Mouse (Mus musculus): ENCODE results near the gene Lbx2. TPM values are rescaled to one million over a fixed set of nuclear protein-coding genes. Genes with fewer than 3 reads are reported as not detected.

The Lbx2 gene
- polyA plus RNA-seq, 1 experiment from 2014 or later, result 0.89 TPM

DNA sequence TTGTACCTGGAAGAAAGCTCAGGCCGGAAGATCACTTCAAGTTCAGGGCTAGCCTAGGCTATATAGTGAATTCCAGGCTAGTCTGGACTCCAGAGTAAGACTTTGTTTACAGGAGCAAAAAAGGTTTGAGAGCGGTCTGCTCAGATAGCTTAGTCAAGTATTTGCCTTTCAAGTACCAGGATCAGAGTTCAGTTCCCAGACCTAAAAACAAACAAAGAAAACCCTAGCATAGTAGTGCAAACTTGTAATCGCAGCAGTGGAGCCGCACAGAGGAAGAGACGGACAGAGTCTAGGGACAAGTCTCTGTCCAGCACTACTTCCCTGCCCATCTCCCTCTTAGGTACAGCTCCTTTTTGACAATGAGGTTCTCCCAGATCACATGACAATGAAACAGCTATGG is 6.0 kb upstream of the Lbx2 start:
- Histone ChIP-seq H3K27me3 (ENCODE audit: control insufficient read depth, insufficient read depth, low read depth, low read length) (peaks cover 37% of the 10 kb centered on the region), H3K4me3 (ENCODE audit: low read length) (no peak overlapping the region), H3K9me3 (ENCODE audit: control insufficient read depth, low read length) (no peaks in the 10 kb centered on the region), H3K36me3 (ENCODE audit: control insufficient read depth, insufficient read depth, low read length) (peaks cover 8% of the 10 kb centered on the region), H3K4me1 (replicated peaks; ENCODE audit: control insufficient read depth, insufficient read depth, low read length) (peaks cover 8% of the 10 kb centered on the region), H3K4me2 (ENCODE audit: low read depth, low read length) (no peak overlapping the region), H3K9ac (ENCODE audit: low read length) (no peak overlapping the region), H3K27ac (ENCODE audit: low read length) (no peak overlapping the region)
- no peak for ATAC-seq (ENCODE audit: low read depth)
- 87% methylated on average over 5 of the region's 5 CpGs for WGBS

GRCm38 (mm10) chr6:83083497-83083896 is 2.7 kb upstream of the Lbx2 start:
- Histone ChIP-seq H3K9ac (ENCODE audit: low read length) (no peak overlapping the region), H3K4me1 (replicated peaks; ENCODE audit: control insufficient read depth, insufficient read depth, low read length) (peaks cover 20% of the 10 kb centered on the region), H3K27ac (ENCODE audit: low read length) (no peak overlapping the region), H3K4me2 (ENCODE audit: low read depth, low read length) (no peak overlapping the region), H3K27me3 (ENCODE audit: control insufficient read depth, insufficient read depth, low read depth, low read length) (peaks cover 56% of the 10 kb centered on the region), H3K9me3 (ENCODE audit: control insufficient read depth, low read length) (no peaks in the 10 kb centered on the region), H3K36me3 (ENCODE audit: control insufficient read depth, insufficient read depth, low read length) (peaks cover 8% of the 10 kb centered on the region), H3K4me3 (ENCODE audit: low read length) (no peak overlapping the region)
- 22% methylated on average over 5 of the region's 5 CpGs for WGBS
- ATAC-seq (ENCODE audit: low read depth), result no peak

DNA sequence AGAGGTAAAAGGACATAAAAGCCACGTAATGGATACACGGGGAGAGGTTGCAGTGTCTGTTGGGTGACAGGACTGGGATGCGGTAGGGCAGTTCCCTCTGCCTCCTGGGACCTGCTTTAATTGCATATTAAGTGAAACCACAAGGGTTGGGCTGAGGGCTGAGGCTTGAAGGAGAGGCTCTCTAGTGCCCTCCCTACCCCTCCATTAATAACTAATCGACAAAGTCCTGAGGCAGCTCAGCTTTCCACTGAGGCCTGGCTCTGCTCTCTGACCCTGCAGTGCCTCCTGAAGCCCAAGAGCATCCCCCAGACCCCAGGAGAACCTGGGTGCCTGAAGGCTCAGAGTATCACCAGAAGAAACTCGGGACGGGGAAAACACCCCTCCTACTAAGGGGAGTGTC is 1.7 kb upstream of the Lbx2 start:
- 7% methylated on average over 6 of the region's 6 CpGs for WGBS
- H3K9ac ChIP-seq (ENCODE audit: low read length), result no peak overlapping the region
- H3K36me3 ChIP-seq (ENCODE audit: control insufficient read depth, insufficient read depth, low read length), result peaks cover 8% of the 10 kb centered on the region
- H3K4me1 ChIP-seq (replicated peaks; ENCODE audit: control insufficient read depth, insufficient read depth, low read length), result peaks cover 13% of the 10 kb centered on the region
- no peak for ATAC-seq (ENCODE audit: low read depth)
- no peak overlapping the region for H3K27ac ChIP-seq (ENCODE audit: low read length)
- no peak overlapping the region for H3K4me2 ChIP-seq (ENCODE audit: low read depth, low read length)
- no peak overlapping the region for H3K4me3 ChIP-seq (ENCODE audit: low read length)
- no peaks in the 10 kb centered on the region for H3K9me3 ChIP-seq (ENCODE audit: control insufficient read depth, low read length)
- peaks cover 64% of the 10 kb centered on the region for H3K27me3 ChIP-seq (ENCODE audit: control insufficient read depth, insufficient read depth, low read depth, low read length)

DNA sequence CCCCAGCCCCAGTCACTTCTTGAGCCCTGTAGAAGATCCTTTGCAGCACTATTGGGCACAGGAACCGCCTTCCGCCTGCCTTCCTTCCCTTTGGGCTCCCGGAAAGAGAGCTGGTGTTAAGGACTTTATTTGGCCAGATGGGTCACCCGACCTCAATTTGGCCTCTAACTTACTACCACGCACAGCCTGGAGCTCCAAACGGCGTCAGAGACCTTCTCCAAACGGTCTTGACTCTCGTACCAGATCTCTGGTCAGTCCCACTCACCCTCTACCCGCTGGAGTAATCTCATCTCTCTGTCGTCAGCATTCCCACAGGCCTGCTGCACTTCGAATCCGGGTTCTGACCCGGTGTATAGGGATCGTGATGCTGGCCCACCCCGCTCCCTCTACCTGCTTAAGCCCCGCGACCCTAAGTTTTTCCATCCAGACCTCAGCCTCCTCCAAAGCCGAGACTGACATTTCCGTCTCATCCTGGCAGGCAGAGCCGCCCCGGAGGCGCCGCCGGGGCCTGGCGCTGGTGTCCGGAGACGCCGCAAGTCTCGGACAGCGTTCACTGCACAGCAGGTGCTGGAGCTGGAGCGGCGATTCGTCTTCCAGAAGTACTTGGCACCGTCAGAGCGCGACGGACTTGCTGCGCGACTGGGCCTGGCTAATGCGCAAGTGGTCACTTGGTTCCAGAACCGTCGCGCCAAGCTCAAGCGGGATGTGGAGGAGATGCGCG is 1.2 kb downstream of the Lbx2 start:
- Histone ChIP-seq H3K27ac (ENCODE audit: low read length) (no peak overlapping the region), H3K27me3 (ENCODE audit: control insufficient read depth, insufficient read depth, low read depth, low read length) (peaks cover 66% of the 10 kb centered on the region), H3K4me3 (ENCODE audit: low read length) (peak overlapping the region; percentile 32), H3K36me3 (ENCODE audit: control insufficient read depth, insufficient read depth, low read length) (no peaks in the 10 kb centered on the region), H3K4me1 (replicated peaks; ENCODE audit: control insufficient read depth, insufficient read depth, low read length) (peaks cover 12% of the 10 kb centered on the region), H3K9me3 (ENCODE audit: control insufficient read depth, low read length) (no peaks in the 10 kb centered on the region), H3K9ac (ENCODE audit: low read length) (peak overlapping the region; percentile 27; the same call in 1 of the 2 replicates), H3K4me2 (ENCODE audit: low read depth, low read length) (peak overlapping the region; percentile 43)
- WGBS, result 2% methylated on average over 47 of the region's 47 CpGs
- ATAC-seq (ENCODE audit: low read depth), result peak; percentile 8; the same call in 1 of the 2 replicates

GRCm38 (mm10) chr6:83087926-83088260 is 1.7 kb downstream of the Lbx2 start:
- peak overlapping the region; percentile 43 for H3K4me2 ChIP-seq (ENCODE audit: low read depth, low read length)
- no peak for ATAC-seq (ENCODE audit: low read depth)
- H3K4me3 ChIP-seq (ENCODE audit: low read length), result peak overlapping the region; percentile 32; the same call in 1 of the 2 replicates
- no peaks in the 10 kb centered on the region for H3K36me3 ChIP-seq (ENCODE audit: control insufficient read depth, insufficient read depth, low read length)
- 13% methylated on average over 9 of the region's 9 CpGs for WGBS
- no peaks in the 10 kb centered on the region for H3K9me3 ChIP-seq (ENCODE audit: control insufficient read depth, low read length)
- H3K27me3 ChIP-seq (ENCODE audit: control insufficient read depth, insufficient read depth, low read depth, low read length), result peaks cover 63% of the 10 kb centered on the region
- H3K4me1 ChIP-seq (replicated peaks; ENCODE audit: control insufficient read depth, insufficient read depth, low read length), result peaks cover 12% of the 10 kb centered on the region
- H3K27ac ChIP-seq (ENCODE audit: low read length), result no peak overlapping the region
- no peak overlapping the region; the same call in 1 of the 2 replicates for H3K9ac ChIP-seq (ENCODE audit: low read length)

GRCm38 (mm10) chr6:83092416-83093127 is 6.4 kb downstream of the Lbx2 start:
- Histone ChIP-seq H3K9ac (ENCODE audit: low read length) (no peak overlapping the region), H3K4me1 (replicated peaks; ENCODE audit: control insufficient read depth, insufficient read depth, low read length) (peaks cover 4% of the 10 kb centered on the region), H3K4me3 (ENCODE audit: low read length) (no peak overlapping the region), H3K27me3 (ENCODE audit: control insufficient read depth, insufficient read depth, low read depth, low read length) (peaks cover 19% of the 10 kb centered on the region), H3K36me3 (ENCODE audit: control insufficient read depth, insufficient read depth, low read length) (no peaks in the 10 kb centered on the region), H3K9me3 (ENCODE audit: control insufficient read depth, low read length) (peaks cover 3% of the 10 kb centered on the region; the same call in 1 of the 2 replicates), H3K4me2 (ENCODE audit: low read depth, low read length) (no peak overlapping the region), H3K27ac (ENCODE audit: low read length) (peak overlapping the region; percentile 24)
- WGBS, result 20% methylated on average over 6 of the region's 6 CpGs
- ATAC-seq (ENCODE audit: low read depth), result peak; percentile 64

DNA sequence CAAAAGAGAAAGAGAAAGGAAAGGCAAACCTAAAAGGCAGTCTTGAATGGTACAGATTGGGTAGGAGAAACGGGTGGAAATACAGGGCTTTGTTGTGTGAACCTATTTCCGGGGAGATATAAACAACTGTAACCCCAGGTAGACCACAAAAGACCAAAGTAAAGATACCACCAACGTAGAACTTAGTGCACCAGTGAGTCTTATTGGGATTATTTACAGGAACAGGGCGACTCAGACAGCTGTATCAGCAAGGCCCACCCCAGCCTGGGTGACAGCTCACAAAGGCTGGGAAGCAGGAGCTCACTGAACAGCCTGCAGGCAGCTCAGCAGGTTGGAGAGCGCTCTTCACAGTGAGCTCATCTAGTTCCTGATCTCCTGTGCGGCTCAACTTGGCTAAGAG is 9.8 kb downstream of the Lbx2 start:
- WGBS, result 48% methylated on average over 6 of the region's 6 CpGs

DNA sequence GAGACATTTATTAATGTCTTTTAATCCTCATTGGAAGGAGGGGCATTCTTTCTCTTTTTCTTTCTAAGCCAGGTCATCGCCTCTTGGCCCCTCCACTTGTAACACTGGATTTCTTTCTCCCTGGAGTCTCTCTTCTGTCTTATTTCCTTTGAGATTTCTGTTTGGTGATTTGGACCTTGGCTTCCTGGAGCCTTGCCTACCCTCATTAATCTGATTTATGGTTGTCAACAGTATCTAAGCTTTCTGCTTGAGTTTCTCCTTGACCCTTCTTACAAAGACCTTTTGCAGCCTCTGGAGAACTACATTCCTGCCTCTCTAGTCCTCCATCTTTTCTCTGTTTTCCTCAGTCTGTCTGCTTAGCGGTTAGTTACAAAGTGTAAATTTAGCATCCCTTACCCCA is 12.2 kb downstream of the Lbx2 start:
- Histone ChIP-seq H3K27ac (ENCODE audit: low read length) (no peak overlapping the region), H3K36me3 (ENCODE audit: control insufficient read depth, insufficient read depth, low read length) (no peaks in the 10 kb centered on the region), H3K4me1 (replicated peaks; ENCODE audit: control insufficient read depth, insufficient read depth, low read length) (peaks cover 13% of the 10 kb centered on the region), H3K9me3 (ENCODE audit: control insufficient read depth, low read length) (peaks cover 3% of the 10 kb centered on the region; the same call in 1 of the 2 replicates), H3K27me3 (ENCODE audit: control insufficient read depth, insufficient read depth, low read depth, low read length) (no peaks in the 10 kb centered on the region), H3K4me2 (ENCODE audit: low read depth, low read length) (no peak overlapping the region), H3K9ac (ENCODE audit: low read length) (no peak overlapping the region), H3K4me3 (ENCODE audit: low read length) (no peak overlapping the region)
- 72% methylated on average over 2 of the region's 2 CpGs for WGBS
- ATAC-seq (ENCODE audit: low read depth), result no peak

More for the DNA sequence above, 9.8 kb downstream of the Lbx2 start:
- H3K4me2 ChIP-seq (ENCODE audit: low read depth, low read length), result no peak overlapping the region
- no peak for ATAC-seq (ENCODE audit: low read depth)
- no peak overlapping the region for H3K27ac ChIP-seq (ENCODE audit: low read length)
- H3K4me1 ChIP-seq (replicated peaks; ENCODE audit: control insufficient read depth, insufficient read depth, low read length), result no peaks in the 10 kb centered on the region
- no peaks in the 10 kb centered on the region for H3K27me3 ChIP-seq (ENCODE audit: control insufficient read depth, insufficient read depth, low read depth, low read length)
- no peak overlapping the region for H3K9ac ChIP-seq (ENCODE audit: low read length)
- peaks cover 3% of the 10 kb centered on the region; the same call in 1 of the 2 replicates for H3K9me3 ChIP-seq (ENCODE audit: control insufficient read depth, low read length)
- H3K4me3 ChIP-seq (ENCODE audit: low read length), result no peak overlapping the region
- H3K36me3 ChIP-seq (ENCODE audit: control insufficient read depth, insufficient read depth, low read length), result no peaks in the 10 kb centered on the region

DNA sequence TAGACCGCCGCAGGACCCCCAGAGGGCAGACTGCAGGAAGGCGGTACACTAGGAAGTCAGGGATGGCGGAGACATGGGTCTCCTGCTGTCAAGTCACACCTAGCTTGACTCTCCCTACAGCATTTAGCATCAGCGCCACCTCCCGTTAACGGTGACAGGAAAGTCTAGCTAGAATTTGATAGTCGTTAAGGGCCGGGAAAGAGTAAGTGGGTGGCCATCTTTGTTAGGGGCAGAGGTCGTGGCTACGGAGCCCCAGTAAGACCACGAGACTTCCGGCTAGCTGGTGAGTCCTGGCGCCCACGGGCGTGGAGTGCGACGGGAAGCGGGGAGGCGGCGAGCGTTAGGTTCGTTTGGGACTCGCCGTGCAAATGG is 15.1 kb downstream of the Lbx2 start, which contains the start of the genes Ccdc142 and Gm42688:
Gene Ccdc142 (plus strand): TSS at position 286 of the 372 bp plus-strand sequence.
Gene Gm42688 (plus strand): TSS at position 302 of the 372 bp plus-strand sequence.
- no peaks in the 10 kb centered on the region for H3K36me3 ChIP-seq (ENCODE audit: control insufficient read depth, insufficient read depth, low read length)
- H3K4me2 ChIP-seq (ENCODE audit: low read depth, low read length), result peak within 1 kb of the TSS; percentile 100
- peaks cover 14% of the 10 kb centered on the region for H3K4me1 ChIP-seq (replicated peaks; ENCODE audit: control insufficient read depth, insufficient read depth, low read length)
- peak; percentile 92 for ATAC-seq (ENCODE audit: low read depth)
- peak within 1 kb of the TSS; percentile 86 for H3K27ac ChIP-seq (ENCODE audit: low read length)
- no peaks in the 10 kb centered on the region for H3K9me3 ChIP-seq (ENCODE audit: control insufficient read depth, low read length)
- WGBS, result under 1% methylated on average over 25 of the region's 25 CpGs
- H3K27me3 ChIP-seq (ENCODE audit: control insufficient read depth, insufficient read depth, low read depth, low read length), result no peaks in the 10 kb centered on the region
- peak within 1 kb of the TSS; percentile 87 for H3K9ac ChIP-seq (ENCODE audit: low read length)
- peak within 1 kb of the TSS; percentile 85 for H3K4me3 ChIP-seq (ENCODE audit: low read length)
